Mouse (Mus musculus) layer of hippocampus, adult 9-10 months (tissue): ENCODE data around the gene Twf2.
"Not testable (repeated sequence)": the region's sequence is repeated elsewhere in the genome, so short reads cannot be mapped to it uniquely, and the experiment has no call there.

Experiments
- DNase-seq: peaks from one replicate; pipeline ENCODE4 v3.0.0; 2022; ENCODE audit warnings: low spot score

Gene Twf2

GRCm38 (mm10) chr9:106202819-106203636, at the start of gene Twf2:
Gene Twf2 (plus strand): TSS chr9:106203108.
- peak; percentile 69 for DNase-seq

- no peak for DNase-seq
Measured at GRCm38 (mm10) chr9:106154106-106154505, 48.8 kb upstream of the Twf2 start.

GRCm38 (mm10) chr9:106156419-106156818, 46.5 kb upstream of the Twf2 start:
- DNase-seq: no peak

- DNase-seq: no peak
Measured at GRCm38 (mm10) chr9:106156921-106157622, 45.8 kb upstream of the Twf2 start.

GRCm38 (mm10) chr9:106157623-106157925, 45.3 kb upstream of the Twf2 start:
- no peak for DNase-seq

- DNase-seq: no peak
Measured at GRCm38 (mm10) chr9:106158037-106158491, 44.8 kb upstream of the Twf2 start, which contains the start of gene Glyctk. Gene Glyctk (minus strand): TSS chr9:106158138.

- no peak for DNase-seq
Measured at GRCm38 (mm10) chr9:106159237-106159636, 43.7 kb upstream of the Twf2 start.

- DNase-seq: peak; percentile 94
Measured at GRCm38 (mm10) chr9:106159784-106160301, 43.1 kb upstream of the Twf2 start.

GRCm38 (mm10) chr9:106160426-106160825, 42.5 kb upstream of the Twf2 start:
- DNase-seq: no peak

GRCm38 (mm10) chr9:106166709-106167108, 36.2 kb upstream of the Twf2 start:
- no peak for DNase-seq

- no peak for DNase-seq
Measured at GRCm38 (mm10) chr9:106167241-106167640, 35.7 kb upstream of the Twf2 start.

- no peak for DNase-seq
Measured at GRCm38 (mm10) chr9:106167703-106168102, 35.2 kb upstream of the Twf2 start.

GRCm38 (mm10) chr9:106169006-106169405, 33.9 kb upstream of the Twf2 start:
- not testable (repeated sequence) for DNase-seq

- no peak for DNase-seq
Measured at GRCm38 (mm10) chr9:106169917-106170316, 33.0 kb upstream of the Twf2 start.

GRCm38 (mm10) chr9:106170556-106171345, 32.2 kb upstream of the Twf2 start, which contains the start of gene Wdr82:
Gene Wdr82 (plus strand): TSS chr9:106170928.
- DNase-seq: peak; percentile 60

- DNase-seq: no peak
Measured at GRCm38 (mm10) chr9:106171346-106172158, 31.4 kb upstream of the Twf2 start.

GRCm38 (mm10) chr9:106172527-106172926, 30.4 kb upstream of the Twf2 start:
- no peak for DNase-seq

GRCm38 (mm10) chr9:106173363-106173762, 29.5 kb upstream of the Twf2 start:
- DNase-seq: no peak

- DNase-seq: no peak
Measured at GRCm38 (mm10) chr9:106175552-106176200, 27.2 kb upstream of the Twf2 start.

GRCm38 (mm10) chr9:106176769-106177168, 26.1 kb upstream of the Twf2 start:
- no peak for DNase-seq

GRCm38 (mm10) chr9:106177799-106178198, 25.1 kb upstream of the Twf2 start:
- DNase-seq: no peak
